8 mouse cellular contexts compared by ENCODE assay signal in the genomic region with DNA sequence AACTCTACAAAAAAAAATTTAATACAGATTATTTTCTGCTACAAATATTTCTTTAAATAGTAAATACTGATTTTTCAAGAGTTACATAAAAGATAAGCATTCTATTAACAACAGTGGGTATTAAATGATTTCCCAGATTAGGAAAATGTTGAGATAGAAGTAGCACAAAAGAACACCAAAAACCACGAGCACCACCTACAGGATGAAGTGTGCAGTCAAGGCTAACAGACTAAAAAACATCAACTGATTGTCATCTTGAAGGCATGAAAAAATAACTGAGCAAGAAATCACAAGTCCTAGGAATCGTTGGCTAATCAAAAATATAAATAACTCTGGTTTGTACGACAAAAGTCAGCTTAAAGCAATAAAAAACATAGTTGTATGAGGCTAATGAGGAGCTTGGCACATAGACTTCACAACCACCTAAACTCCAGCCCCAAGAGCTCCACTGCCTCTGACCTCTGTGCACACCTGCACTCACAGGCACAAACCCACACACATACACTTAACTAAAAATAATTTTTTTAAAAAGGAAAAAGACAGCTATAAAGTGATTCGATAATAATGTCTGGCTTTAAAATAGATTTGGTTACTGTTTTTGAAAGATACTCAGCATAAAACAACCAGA. TPM values are rescaled to one million over a fixed set of nuclear protein-coding genes. Genes with fewer than 3 reads are reported as not detected.
DNase-seq lines count a peak whose midpoint lies in the region; ATAC-seq and TF ChIP-seq lines count a peak whose summit lies in the region.

No protein-coding gene starts in this region.

- H3K4me1 ChIP-seq in intestine, embryonic 14.5 days (replicated peaks; ENCODE audit: control insufficient read depth, insufficient read depth, low read length), result 0 out of 2 replicates have a peak, but pooled peaks cover 2% of the 10 kb centered on the region
- no peaks in the 10 kb centered on the region for H3K4me1 ChIP-seq in intestine, embryonic 15.5 days (replicated peaks)
- H3K4me1 ChIP-seq in E14TG2a.4 (replicated peaks; ENCODE audit: low read depth, low read length), result peaks cover 62% of the 10 kb centered on the region
- peaks cover 25% of the 10 kb centered on the region for H3K4me1 ChIP-seq in forebrain, embryonic 15.5 days

- H3K9me3 ChIP-seq in intestine, embryonic 14.5 days (ENCODE audit: control insufficient read depth, low read length), result no peaks in the 10 kb centered on the region
- H3K9me3 ChIP-seq in intestine, embryonic 15.5 days, result no peaks in the 10 kb centered on the region
- no peaks in the 10 kb centered on the region for H3K9me3 ChIP-seq in E14TG2a.4 (ENCODE audit: low read length)
- H3K9me3 ChIP-seq in forebrain, embryonic 15.5 days, result no peaks in the 10 kb centered on the region

- no peaks in the 10 kb centered on the region for H3K27me3 ChIP-seq in intestine, embryonic 14.5 days (replicated peaks; ENCODE audit: control insufficient read depth, insufficient read depth, low read length)
- no peaks in the 10 kb centered on the region for H3K27me3 ChIP-seq in intestine, embryonic 15.5 days (replicated peaks)
- no peaks in the 10 kb centered on the region for H3K27me3 ChIP-seq in E14TG2a.4 (ENCODE audit: insufficient read depth, low read length)
- no peaks in the 10 kb centered on the region for H3K27me3 ChIP-seq in forebrain, embryonic 15.5 days

- H3K9ac ChIP-seq in intestine, embryonic 14.5 days (ENCODE audit: low read length), result no peak overlapping the region
- H3K9ac ChIP-seq in intestine, embryonic 15.5 days, result no peak overlapping the region
- no peak overlapping the region for H3K9ac ChIP-seq in forebrain, embryonic 15.5 days (replicated peaks)

- no peak for ATAC-seq in intestine, embryonic 14.5 days (replicated peaks; ENCODE audit: low FRiP score, low TSS enrichment, low read depth)
- ATAC-seq in intestine, embryonic 15.5 days, result no peak
- ATAC-seq in forebrain, embryonic 15.5 days (replicated peaks), result peak; percentile 64

- TF ChIP-seq CTCF in E14TG2a.4 (conservative IDR thresholded peaks at IDR 0.05; ENCODE audit: low read length), result peak; percentile 55

- no peak overlapping the region for H3K4me3 ChIP-seq in intestine, embryonic 14.5 days (ENCODE audit: low read depth, low read length)
- H3K4me3 ChIP-seq in intestine, embryonic 15.5 days (replicated peaks), result no peak overlapping the region
- H3K4me3 ChIP-seq in E14TG2a.4 (replicated peaks; ENCODE audit: low read length), result no peak overlapping the region
- no peak overlapping the region for H3K4me3 ChIP-seq in forebrain, embryonic 15.5 days

- no peak overlapping the region for H3K27ac ChIP-seq in intestine, embryonic 14.5 days (ENCODE audit: low read depth)
- no peak overlapping the region for H3K27ac ChIP-seq in intestine, embryonic 15.5 days
- H3K27ac ChIP-seq in forebrain, embryonic 15.5 days (replicated peaks), result 0 out of 2 replicates have a peak overlapping the region, but pooled peaks have one; percentile 32

- WGBS in intestine, embryonic 14.5 days, result 56% methylated on average over 4 of the region's 4 CpGs
- WGBS in intestine, embryonic 15.5 days, result 55% methylated on average over 4 of the region's 4 CpGs
- 29% methylated on average over 4 of the region's 4 CpGs for WGBS in forebrain, embryonic 15.5 days

- no peak overlapping the region for H3K4me2 ChIP-seq in intestine, embryonic 14.5 days (ENCODE audit: low read length)
- H3K4me2 ChIP-seq in intestine, embryonic 15.5 days (replicated peaks), result no peak overlapping the region
- H3K4me2 ChIP-seq in forebrain, embryonic 15.5 days (replicated peaks), result no peak overlapping the region

- DNase-seq in intestine, embryonic 14.5 days (ENCODE audit: low spot score), result peak; percentile 55
- peak; percentile 59 for DNase-seq in c-Kit-positive CD71-positive TER-119-negative erythroid progenitor cells, embryonic 14.5 days (ENCODE audit: low read depth)
- peak; percentile 52 to 78 for DNase-seq in kidney, postnatal 36 days
- peak; percentile 72 for DNase-seq in lung, postnatal 14 days
- peak; percentile 38 to 53 for DNase-seq in spleen, postnatal 36 days (ENCODE audit: low spot score in 2 of 2)

- 0 out of 2 replicates have a peak, but pooled peaks cover 5% of the 10 kb centered on the region for H3K36me3 ChIP-seq in intestine, embryonic 14.5 days (ENCODE audit: control insufficient read depth, insufficient read depth, low read length)
- no peaks in the 10 kb centered on the region for H3K36me3 ChIP-seq in intestine, embryonic 15.5 days
- peaks cover 10% of the 10 kb centered on the region; the same call in 1 of the 2 replicates for H3K36me3 ChIP-seq in E14TG2a.4 (ENCODE audit: insufficient read depth, low read length)
- H3K36me3 ChIP-seq in forebrain, embryonic 15.5 days, result 0 out of 2 replicates have a peak, but pooled peaks cover 3% of the 10 kb centered on the region

RNA-seq across cellular contexts. Expression of gene Pou2f1, which starts 35.3 kb away (rescaled TPM):
- 18.7 and 20.1 TPM in 2 replicates for polyA plus RNA-seq in intestine, embryonic 14.5 days (2014; fragmentation: Nextera tagmentation; extraction: Ambion mirVana)
- polyA plus RNA-seq in intestine, embryonic 15.5 days (2015; fragmentation: Nextera tagmentation; extraction: Ambion mirVana), result 10.0 and 10.1 TPM in 2 replicates
- 21.9 and 22.8 TPM in 2 replicates for polyA plus RNA-seq in forebrain, embryonic 15.5 days (2015; fragmentation: Nextera tagmentation; extraction: Ambion mirVana)
